Mouse (Mus musculus) adrenal gland, postnatal 0 days (tissue): ENCODE results near the gene Vmn2r17. TPM values are rescaled to one million over a fixed set of nuclear protein-coding genes. Genes with fewer than 3 reads are reported as not detected.

ENCODE experiments used
- polyA plus RNA-seq: library from polyadenylated mRNA; unstranded; fragments of >200 nt; fragmentation: Nextera tagmentation; extraction: Ambion mirVana; gene quantifications from 2 replicates; pipeline ENCODE4 v1.2.1, GENCODE M21; 2015

The Vmn2r17 gene
- 0.03 TPM in 1 of 2 replicates, not detected in the other for polyA plus RNA-seq

GRCm38 (mm10) chr5:109419388-109419787, at the start of gene Vmn2r17:
Gene Vmn2r17 (plus strand): TSS chr5:109419688.

Other genes with a start within 250 kb of the Vmn2r17 start
- gene Vmn2r13, start 227.5 kb upstream of the Vmn2r17 start, polyA plus RNA-seq: 0.10 and 0.22 TPM in 2 replicates
- not detected in 2 replicates for gene Vmn2r14, start 195.0 kb upstream of the Vmn2r17 start, polyA plus RNA-seq
- gene Vmn2r15, start 122.0 kb upstream of the Vmn2r17 start, polyA plus RNA-seq: not detected in 2 replicates
- not detected in 2 replicates for gene Vmn2r16, start 89.5 kb upstream of the Vmn2r17 start, polyA plus RNA-seq
- 17.8 and 33.4 TPM in 2 replicates for gene Crlf2, start 139.3 kb downstream of the Vmn2r17 start, polyA plus RNA-seq